Mouse (Mus musculus) CH12.LX (cell line): Measurements from ENCODE around the gene Tef. TPM values are rescaled to one million over a fixed set of nuclear protein-coding genes. Genes with fewer than 3 reads are reported as not detected.

Experiments used
- DNase-seq: peaks from one replicate; pipeline ENCODE4 v3.0.0-alpha.2; 2013; ENCODE audit errors: extremely low read depth
- H3K27ac ChIP-seq: 2 replicates; pipeline ENCODE4 v1.5.1; 2012; ENCODE audit warnings: low read depth, mild to moderate bottlenecking, control low read depth, moderate library complexity; ENCODE audit not compliant: insufficient read depth
- H3K27me3 ChIP-seq: replicated peaks from 2 replicates; pipeline ENCODE3; 2012; ENCODE audit warnings: inconsistent platforms
- H3K36me3 ChIP-seq, 2 experiments: replicated peaks in 1 of 2; 2 replicates each; pipeline versions ENCODE3 to v1.6.1; 2012; ENCODE audit warnings: inconsistent platforms in 1 of 2, low read length in 1 of 2, mild to moderate bottlenecking in 1 of 2, mixed read lengths in 1 of 2, moderate library complexity in 1 of 2; ENCODE audit not compliant: control insufficient read depth in 1 of 2, insufficient read depth in 1 of 2
- H3K4me1 ChIP-seq, 2 experiments: 2 replicates each; pipeline ENCODE4 v1.6.1; 2012; ENCODE audit warnings: inconsistent platforms in 1 of 2, moderate library complexity in 1 of 2; ENCODE audit not compliant: insufficient read depth in 2 of 2, control insufficient read depth in 1 of 2
- H3K4me2 ChIP-seq: 2 replicates; pipeline ENCODE4 v1.6.1; 2012; ENCODE audit warnings: low read depth, mild to moderate bottlenecking, control low read depth; ENCODE audit not compliant: poor library complexity, insufficient read depth, severe bottlenecking
- H3K4me3 ChIP-seq, 3 experiments: fragments of 150-350 bp in 1 of 3; sonication (generic) in 1 of 3; replicated peaks in 1 of 3; 2 replicates each; pipeline versions ENCODE3 to v1.5.1; 2011 to 2012; ENCODE audit warnings: low read depth in 2 of 3, low read length in 2 of 3, mild to moderate bottlenecking in 2 of 3, moderate library complexity in 2 of 3, control low read depth in 1 of 3, improper control_type of control experiment in 1 of 3, inconsistent platforms in 1 of 3, mixed read lengths in 1 of 3; ENCODE audit not compliant: poor library complexity in 1 of 3
- H3K79me2 ChIP-seq: replicated peaks from 2 replicates; pipeline ENCODE4 v1.6.1; 2012; ENCODE audit warnings: mild to moderate bottlenecking, moderate library complexity; ENCODE audit not compliant: control insufficient read depth, poor library complexity, insufficient read depth, severe bottlenecking; ENCODE audit errors: extremely low read depth
- H3K9ac ChIP-seq: 2 replicates; pipeline ENCODE4 v1.6.1; 2012; ENCODE audit warnings: low read depth, mild to moderate bottlenecking, control low read depth, moderate library complexity; ENCODE audit not compliant: insufficient read depth
- H3K9me3 ChIP-seq: replicated peaks from 2 replicates; pipeline ENCODE3; 2012; ENCODE audit warnings: low read length, inconsistent platforms, mixed read lengths
- BHLHE40 ChIP-seq: IDR thresholded peaks from 2 replicates; pipeline ENCODE4 v1.6.1; 2011; ENCODE audit warnings: mild to moderate bottlenecking, low read depth, low read length, improper control_type of control experiment
- CHD2 ChIP-seq: IDR thresholded peaks from 2 replicates; pipeline ENCODE4 v1.6.1; 2011; ENCODE audit warnings: low read length, improper control_type of control experiment
- CTCF ChIP-seq, 2 experiments: IDR thresholded peaks in 1 of 2; conservative IDR thresholded peaks in 1 of 2; 2 replicates each; pipeline ENCODE4 v1.5.1; 2011 to 2012; ENCODE audit warnings: low read depth in 2 of 2, low read length in 2 of 2, improper control_type of control experiment in 1 of 2, inconsistent platforms in 1 of 2, mild to moderate bottlenecking in 1 of 2, moderate library complexity in 1 of 2
- E2F4 ChIP-seq: IDR thresholded peaks from 2 replicates; pipeline ENCODE4 v1.6.1; 2011; ENCODE audit warnings: low read depth, low read length, improper control_type of control experiment; ENCODE audit not compliant: insufficient replicate concordance
- ELF1 ChIP-seq: IDR thresholded peaks from 2 replicates; pipeline ENCODE4 v1.6.1; 2014; ENCODE audit warnings: low read depth, mild to moderate bottlenecking, inconsistent platforms, low read length, improper control_type of control experiment
- EP300 ChIP-seq: IDR thresholded peaks from 2 replicates; pipeline ENCODE4 v1.6.1; 2011; ENCODE audit warnings: low read length, improper control_type of control experiment
- ETS1 ChIP-seq: conservative IDR thresholded peaks from 2 replicates; pipeline ENCODE4 v1.6.1; 2012; ENCODE audit warnings: low read depth, mild to moderate bottlenecking, inconsistent platforms, low read length, improper control_type of control experiment, moderate library complexity
- HCFC1 ChIP-seq: IDR thresholded peaks from 2 replicates; pipeline ENCODE4 v1.6.1; 2012; ENCODE audit warnings: low read depth, mild to moderate bottlenecking, inconsistent platforms, low read length, improper control_type of control experiment
- IRF4 ChIP-seq: IDR thresholded peaks from 2 replicates; pipeline ENCODE4 v1.6.1; 2014; ENCODE audit warnings: low read depth, mild to moderate bottlenecking, inconsistent platforms, low read length, improper control_type of control experiment
- JUND ChIP-seq: conservative IDR thresholded peaks from 2 replicates; pipeline ENCODE4 v1.6.1; 2011; ENCODE audit warnings: low read depth, low read length, improper control_type of control experiment
- KAT2A ChIP-seq: IDR thresholded peaks from 2 replicates; pipeline ENCODE4 v1.6.1; 2012; ENCODE audit warnings: low read length, improper control_type of control experiment, inconsistent platforms; ENCODE audit not compliant: insufficient replicate concordance
- MAX ChIP-seq: IDR thresholded peaks from 2 replicates; pipeline ENCODE4 v1.6.1; 2011; ENCODE audit warnings: low read length, improper control_type of control experiment
- MAZ ChIP-seq: IDR thresholded peaks from 2 replicates; pipeline ENCODE4 v1.6.1; 2012; ENCODE audit warnings: low read depth, mild to moderate bottlenecking, inconsistent platforms, low read length, improper control_type of control experiment, moderate library complexity
- MEF2A ChIP-seq: IDR thresholded peaks from 2 replicates; pipeline ENCODE4 v1.6.1; 2014; ENCODE audit warnings: low read depth, mild to moderate bottlenecking, inconsistent platforms, low read length, improper control_type of control experiment, borderline replicate concordance
- PAX5 ChIP-seq: IDR thresholded peaks from 2 replicates; pipeline ENCODE4 v1.6.1; 2012; ENCODE audit warnings: low read length, inconsistent platforms, mixed read lengths
- SMC3 ChIP-seq: IDR thresholded peaks from 2 replicates; pipeline ENCODE4 v1.6.1; 2011; ENCODE audit warnings: low read depth, low read length, improper control_type of control experiment
- TBP ChIP-seq: conservative IDR thresholded peaks from 2 replicates; pipeline ENCODE4 v1.6.1; 2011; ENCODE audit warnings: low read depth, low read length, improper control_type of control experiment
- UBTF ChIP-seq: IDR thresholded peaks from 2 replicates; pipeline ENCODE4 v1.6.1; 2012; ENCODE audit warnings: low read depth, mild to moderate bottlenecking, inconsistent platforms, low read length, improper control_type of control experiment, moderate library complexity
- ZKSCAN1 ChIP-seq: IDR thresholded peaks from 2 replicates; pipeline ENCODE4 v1.6.1; 2012; ENCODE audit warnings: low read depth, inconsistent platforms, low read length, improper control_type of control experiment, borderline replicate concordance
- dilution Hi-C: fragments of 300-500 bp; cut with MboI; formaldehyde crosslinking; loops from 2 replicates; pipeline ENCODE4 v1.14.3; 2020; ENCODE audit warnings: low sequenced_read_pairs; ENCODE audit not compliant: extremely low pct_unique_long_range_greater_than_20kb, extremely low pct_ligation_motif_present
- in situ Hi-C: fragments of 300-500 bp; cut with MboI; formaldehyde crosslinking; loops from 3 replicates; pipeline ENCODE4 v1.14.3; 2019; ENCODE audit warnings: low sequenced_read_pairs, low pct_ligation_motif_present, low pct_unique_long_range_greater_than_20kb, mixed read lengths
- polyA plus RNA-seq: library from polyadenylated mRNA; unstranded; fragments of >175 nt; gene quantifications from 2 replicates; pipeline ENCODE4 v1.2.1, GENCODE M21; 2012; ENCODE audit warnings: low read depth; ENCODE audit not compliant: insufficient read length
- total RNA-seq, 2 experiments: library from RNA; depleted of rRNA; stranded (reverse); fragments of 300-350 nt in 1 of 2; fragments of >200 nt in 1 of 2; gene quantifications; 2 replicates each; pipeline ENCODE4 v1.2.3; 2012 to 2014

Gene Tef
- total and polyA plus RNA-seq, 3 experiments: 14.7 to 17.2 (median 14.9) TPM

- TF ChIP-seq BHLHE40 (peak; percentile 60), KAT2A (no peak), JUND (peak; percentile 51), ETS1 (no peak; the same call in 1 of the 2 replicates), MEF2A (peak; percentile 60; the same call in 1 of the 2 replicates), IRF4 (peak; percentile 77), CTCF (conservative IDR thresholded peaks at IDR 0.05 in 1 of 2, IDR thresholded peaks at IDR 0.05 in 1 of 2; ENCODE audit: low read depth in 2 of 2, low read length in 2 of 2) (peak; percentile 69 to 99)
Measured at GRCm38 (mm10) chr15:81831136-81831825, 29.1 kb downstream of the Tef start (continued).

GRCm38 (mm10) chr15:81832219-81832618, 30.0 kb downstream of the Tef start:
- peak; percentile 6; the same call in 1 of the 2 replicates for TF ChIP-seq EP300
- TF ChIP-seq UBTF: no peak
- 0 out of 2 replicates have a peak, but pooled peaks have one; percentile 26 for TF ChIP-seq CHD2
- TF ChIP-seq ELF1: peak; percentile 15; the same call in 1 of the 2 replicates
- no peaks in the 10 kb centered on the region for H3K79me2 ChIP-seq
- H3K4me1 ChIP-seq: peaks cover 21 to 60% of the 10 kb centered on the region in 2 experiments
- dilution Hi-C loops: no loop called here
- H3K9me3 ChIP-seq: no peaks in the 10 kb centered on the region
- H3K27me3 ChIP-seq: no peaks in the 10 kb centered on the region
- H3K4me2 ChIP-seq: no peak overlapping the region
- peaks cover 0 to 4% of the 10 kb centered on the region in 2 experiments for H3K36me3 ChIP-seq
- in situ Hi-C loops: loop anchor here (5.0 kb wide), 1 partner anchor 70 kb away; no protein-coding TSS in a partner anchor
- no peak overlapping the region for H3K4me3 ChIP-seq
- H3K9ac ChIP-seq: no peak overlapping the region
- H3K27ac ChIP-seq: no peak overlapping the region
- DNase-seq: peak; percentile 27

GRCm38 (mm10) chr15:81833481-81833880, 31.3 kb downstream of the Tef start:
- TF ChIP-seq MAX (no peak), HCFC1 (no peak), UBTF (no peak), E2F4 (no peak), ZKSCAN1 (no peak), PAX5 (no peak), EP300 (no peak), SMC3 (no peak), MAZ (no peak), TBP (no peak)
- no peak overlapping the region for H3K4me3 ChIP-seq
- in situ Hi-C loops (loop anchor here (5.0 kb wide), 1 partner anchor 69 kb away; no protein-coding TSS in a partner anchor), dilution Hi-C loops (no loop called here)
- no peaks in the 10 kb centered on the region for H3K9me3 ChIP-seq
- peaks cover 0 to 2% of the 10 kb centered on the region in 2 experiments for H3K36me3 ChIP-seq
- no peaks in the 10 kb centered on the region for H3K27me3 ChIP-seq
- H3K9ac ChIP-seq: no peak overlapping the region
- peaks cover 18 to 57% of the 10 kb centered on the region in 2 experiments for H3K4me1 ChIP-seq
- no peak overlapping the region for H3K27ac ChIP-seq
- no peak overlapping the region for H3K4me2 ChIP-seq
- no peaks in the 10 kb centered on the region for H3K79me2 ChIP-seq
- no peak for DNase-seq
